Mouse (Mus musculus) C2C12 (cell line): ENCODE measurements at regions not wholly inside any gene's neighbourhood (a gene's known extent, or its start where the extent isn't known, plus 50 kb on each side); places are given as distances from the start of the nearest gene placed in this dataset.

Experiments used
- CEBPB ChIP-seq: IDR thresholded peaks from one replicate; pipeline ENCODE4 v1.6.1; 2011; ENCODE audit warnings: low read depth, mild to moderate bottlenecking, control low read depth, moderate library complexity
- CTCF ChIP-seq: IDR thresholded peaks from one replicate; pipeline ENCODE4 v1.5.1; 2011; ENCODE audit not compliant: control insufficient read depth, insufficient read depth, insufficient read length
- FOSL1 ChIP-seq: IDR thresholded peaks from one replicate; pipeline ENCODE4 v1.8.0; 2011; ENCODE audit warnings: mild to moderate bottlenecking, low read length; ENCODE audit not compliant: poor library complexity, insufficient read depth, severe bottlenecking
- MAX ChIP-seq: IDR thresholded peaks from one replicate; pipeline ENCODE4 v1.6.1; 2011; ENCODE audit warnings: mild to moderate bottlenecking, control low read depth
- MYOD1 ChIP-seq: IDR thresholded peaks from one replicate; pipeline ENCODE4 v1.6.1; 2011; ENCODE audit warnings: low read depth; ENCODE audit not compliant: control insufficient read depth, insufficient read length
- MYOG ChIP-seq: IDR thresholded peaks from one replicate; pipeline ENCODE4 v1.6.1; 2011; ENCODE audit not compliant: control insufficient read depth, insufficient read length; ENCODE audit errors: extremely low read depth
- USF1 ChIP-seq: IDR thresholded peaks from one replicate; pipeline ENCODE4 v1.6.1; 2011; ENCODE audit warnings: low read depth, mild to moderate bottlenecking, control low read depth, moderate library complexity

- no peak for TF ChIP-seq CTCF
- no peak for TF ChIP-seq CEBPB
- no peak for TF ChIP-seq USF1
- TF ChIP-seq MAX: no peak
- TF ChIP-seq MYOD1: no peak
- TF ChIP-seq MYOG: no peak
- TF ChIP-seq FOSL1: no peak
Measured at GRCm38 (mm10) chr8:28141916-28142315, 694.4 kb downstream of the Poteg start.
